Mouse (Mus musculus) activated CD4-positive, CD25-positive, alpha-beta regulatory T cell, adult 4 months (primary cell): ENCODE results near the gene Zfp747. TPM values are rescaled to one million over a fixed set of nuclear protein-coding genes. Genes with fewer than 3 reads are reported as not detected.

Experiments used
- ATAC-seq: one replicate; pipeline ENCODE4 v1.8.0; 2017
- polyA plus RNA-seq, 2 experiments: library from polyadenylated mRNA; unstranded; fragments of 100-300 nt; shearing (Covaris generic); gene quantifications; one replicate each; pipeline ENCODE4 v1.2.1; 2017

The Zfp747 gene
- polyA plus RNA-seq, 2 experiments from 2014 or later: 9.9 to 11.2 TPM

DNA sequence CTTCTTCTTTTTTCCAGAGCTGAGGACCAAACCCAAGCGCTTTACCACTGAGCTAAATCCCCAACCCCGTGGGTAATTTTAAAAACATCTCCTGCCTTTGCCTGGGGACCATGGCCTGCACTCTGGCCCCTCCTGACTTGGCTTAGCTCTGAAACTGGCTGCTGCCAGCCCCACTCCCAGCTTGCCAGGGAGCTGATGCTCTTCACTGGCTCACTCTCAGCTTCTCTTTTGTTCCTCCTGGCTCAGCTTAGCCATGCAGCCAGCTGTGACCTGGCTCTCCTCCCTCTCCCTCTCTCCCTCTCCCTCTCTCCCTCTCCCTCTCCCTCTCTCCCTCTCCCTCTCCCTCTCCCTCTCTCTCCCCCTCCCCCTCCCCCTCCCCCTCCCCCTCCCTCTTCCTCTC, 49.2 kb downstream of the Zfp747 start:
- no peak for ATAC-seq

DNA sequence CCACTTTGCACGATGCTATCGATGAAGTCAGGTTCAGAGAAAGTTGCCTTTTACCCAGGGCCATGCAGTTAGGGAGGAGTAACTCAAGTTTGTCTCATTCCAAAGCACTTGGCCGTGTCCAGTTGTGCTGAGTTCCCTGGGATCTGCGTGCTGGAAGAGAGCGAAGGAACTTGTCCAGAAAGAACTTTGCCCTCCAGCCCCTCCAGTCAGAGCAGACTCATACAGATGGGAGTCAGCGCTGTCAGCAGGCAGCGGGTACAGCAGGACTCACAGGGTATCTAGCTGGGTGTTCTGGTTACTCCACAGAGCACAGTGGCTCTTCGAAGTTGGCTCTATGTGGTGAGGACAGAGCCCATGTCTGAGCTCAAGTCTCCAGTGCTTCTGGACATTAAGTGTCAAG, 50.3 kb downstream of the Zfp747 start:
- no peak for ATAC-seq

DNA sequence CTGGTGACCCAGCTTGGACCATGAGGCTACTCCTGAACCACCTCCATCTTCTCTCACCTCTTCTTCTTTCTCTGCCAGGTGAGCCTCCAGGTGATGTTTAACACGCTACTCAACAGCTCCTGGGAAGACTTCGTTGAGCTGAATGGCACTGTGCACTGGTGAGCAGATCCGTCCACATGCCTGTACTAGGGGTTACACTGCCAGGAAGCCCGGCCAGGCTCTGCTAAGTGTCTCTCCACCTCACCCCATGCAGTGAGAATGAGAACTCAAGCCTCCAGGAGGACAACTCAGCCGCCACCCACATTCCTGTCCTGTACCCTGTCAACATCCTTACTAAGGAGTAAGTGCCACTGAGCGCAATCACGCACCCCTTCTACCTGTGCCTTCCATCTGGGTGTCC, 50.9 kb downstream of the Zfp747 start:
- ATAC-seq: no peak

Other genes starting within 250 kb of the Zfp747 start
- 100 to 1,000 TPM; 157 to 159 TPM for gene Spn, start 238.2 kb downstream of the Zfp747 start, polyA plus RNA-seq
- 10 to 100 TPM; 38.9 to 50.5 TPM for gene Cd2bp2, start 180.0 kb downstream of the Zfp747 start, polyA plus RNA-seq
- gene Tbc1d10b, start 167.6 kb downstream of the Zfp747 start, polyA plus RNA-seq: 10 to 100 TPM; 13.6 to 18.9 TPM
- gene Mylpf, start 167.2 kb downstream of the Zfp747 start, polyA plus RNA-seq: 10 to 100 TPM; 26.7 to 30.7 TPM
- 1 to 10 TPM; 4.1 to 8.0 TPM for gene Zfp553, start 143.0 kb downstream of the Zfp747 start, polyA plus RNA-seq
- gene Sept1, start 142.9 kb downstream of the Zfp747 start, polyA plus RNA-seq: 100 to 1,000 TPM; 811 to 836 TPM
- gene Zfp771, start 131.8 kb downstream of the Zfp747 start, polyA plus RNA-seq: 1 to 10 TPM in 1 of 2 experiments, under 1 TPM in 1; 0.29 to 1.1 TPM
- gene Dctpp1, start 115.3 kb downstream of the Zfp747 start, polyA plus RNA-seq: 10 to 100 TPM; 48.1 to 69.5 TPM
- 10 to 100 TPM; 29.9 to 31.3 TPM for gene Sephs2, start 102.0 kb downstream of the Zfp747 start, polyA plus RNA-seq
- gene Itgal, start 79.8 kb downstream of the Zfp747 start, polyA plus RNA-seq: 100 to 1,000 TPM; 149 to 232 TPM
- gene Zfp768, start 30.5 kb downstream of the Zfp747 start, polyA plus RNA-seq: under 1 TPM in 1 of 2 experiments, not detected in 1; 0.19 TPM
- 1 to 10 TPM; 7.4 to 8.9 TPM for gene 9130019O22Rik, start 11.1 kb upstream of the Zfp747 start, polyA plus RNA-seq
- gene E430018J23Rik, start 17.6 kb upstream of the Zfp747 start, polyA plus RNA-seq: 1 to 10 TPM; 4.0 to 6.1 TPM
- 1 to 10 TPM; 5.7 to 8.3 TPM for gene Zfp764, start 30.8 kb upstream of the Zfp747 start, polyA plus RNA-seq
- 10 to 100 TPM; 22.5 to 25.5 TPM for gene Zfp688, start 46.0 kb upstream of the Zfp747 start, polyA plus RNA-seq
- gene Zfp689, start 73.1 kb upstream of the Zfp747 start, polyA plus RNA-seq: 1 to 10 TPM; 3.3 to 5.4 TPM
- 100 to 1,000 TPM; 137 to 165 TPM for gene Prr14, start 83.6 kb upstream of the Zfp747 start, polyA plus RNA-seq
- gene Fbrs, start 103.1 kb upstream of the Zfp747 start, polyA plus RNA-seq: 10 to 100 TPM; 17.9 to 25.0 TPM
- 10 to 100 TPM in 1 of 2 experiments, 1 to 10 TPM in 1; 8.1 to 10.9 TPM for gene Srcap, start 135.9 kb upstream of the Zfp747 start, polyA plus RNA-seq
- gene Gm42715, start 143.5 kb upstream of the Zfp747 start, polyA plus RNA-seq: 10 to 100 TPM; 19.2 to 20.0 TPM
- gene Tmem265, start 185.3 kb upstream of the Zfp747 start, polyA plus RNA-seq: 10 to 100 TPM; 52.4 to 58.5 TPM
- gene Phkg2, start 197.3 kb upstream of the Zfp747 start, polyA plus RNA-seq: 10 to 100 TPM; 73.7 to 85.5 TPM
- gene Ccdc189, start 212.5 kb upstream of the Zfp747 start, polyA plus RNA-seq: 1 to 10 TPM in 1 of 2 experiments, under 1 TPM in 1; 0.57 to 1.4 TPM
- 10 to 100 TPM; 25.3 to 26.1 TPM for gene Rnf40, start 212.7 kb upstream of the Zfp747 start, polyA plus RNA-seq
- under 1 TPM in 1 of 2 experiments, not detected in 1; 0.18 TPM for gene Zfp629, start 239.7 kb upstream of the Zfp747 start, polyA plus RNA-seq